Mouse (Mus musculus) spleen, postnatal 14 days (tissue): ENCODE measurements around the gene Rnf181.
A peak's percentile ranks its signal among the peaks of the same experiment; 100 is the strongest.

Experiments used
- DNase-seq, 2 experiments: peaks; one replicate each; pipeline ENCODE4 v3.0.0; 2021 to 2022; ENCODE audit warnings: low spot score in 2 of 2

Gene Rnf181

GRCm38 (mm10) chr6:72359891-72360598 is 6.7 kb downstream of the Rnf181 start:
- DNase-seq, result no peak

- no peak for DNase-seq
Measured at GRCm38 (mm10) chr6:72359343-72359742, 7.4 kb downstream of the Rnf181 start.

GRCm38 (mm10) chr6:72358086-72358764 is 8.5 kb downstream of the Rnf181 start:
- no peak for DNase-seq

GRCm38 (mm10) chr6:72357164-72358079 is 9.3 kb downstream of the Rnf181 start:
- no peak for DNase-seq

GRCm38 (mm10) chr6:72356001-72356532 is 10.7 kb downstream of the Rnf181 start:
- DNase-seq, result no peak

- DNase-seq, result peak in 1 of 2 experiments; percentile 56
Measured at GRCm38 (mm10) chr6:72355066-72355911, 11.5 kb downstream of the Rnf181 start, which contains the start of gene Tmem150a. Tmem150a (plus strand) TSS chr6:72355447.

- DNase-seq, result no peak
Measured at GRCm38 (mm10) chr6:72354025-72354424, 12.7 kb downstream of the Rnf181 start.

- no peak for DNase-seq
Measured at GRCm38 (mm10) chr6:72352636-72353405, 13.9 kb downstream of the Rnf181 start.

GRCm38 (mm10) chr6:72350214-72350613 is 16.5 kb downstream of the Rnf181 start:
- no peak for DNase-seq

- no peak for DNase-seq
Measured at GRCm38 (mm10) chr6:72348411-72348810, 18.3 kb downstream of the Rnf181 start.

- DNase-seq, result peak; percentile 66 to 73
Measured at GRCm38 (mm10) chr6:72347166-72347941, 19.4 kb downstream of the Rnf181 start, which contains the start of gene 0610030E20Rik. 0610030E20Rik (plus strand) TSS chr6:72347317.

- DNase-seq, result no peak
Measured at GRCm38 (mm10) chr6:72346261-72346660, 20.5 kb downstream of the Rnf181 start.

- DNase-seq, result no peak
Measured at GRCm38 (mm10) chr6:72345633-72346032, 21.1 kb downstream of the Rnf181 start.

- DNase-seq, result peak; percentile 86 to 87
Measured at GRCm38 (mm10) chr6:72345074-72345567, 21.6 kb downstream of the Rnf181 start, which contains the start of gene Usp39. Usp39 (minus strand) TSS chr6:72345184.

GRCm38 (mm10) chr6:72344396-72345073 is 22.2 kb downstream of the Rnf181 start:
- DNase-seq, result no peak

- no peak for DNase-seq
Measured at GRCm38 (mm10) chr6:72340481-72340880, 26.3 kb downstream of the Rnf181 start.

- no peak for DNase-seq
Measured at GRCm38 (mm10) chr6:72333111-72333510, 33.6 kb downstream of the Rnf181 start.

- DNase-seq, result no peak
Measured at GRCm38 (mm10) chr6:72330133-72330532, 36.6 kb downstream of the Rnf181 start.
